Mouse (Mus musculus) layer of hippocampus, postnatal 36 days (tissue): Measurements from ENCODE around the gene Gemin6. TPM values are rescaled to one million over a fixed set of nuclear protein-coding genes. Genes with fewer than 3 reads are reported as not detected.
"Not testable (repeated sequence)": the region's sequence is repeated elsewhere in the genome, so short reads cannot be mapped to it uniquely, and the experiment has no call there.

ENCODE experiments used
- DNase-seq, 2 experiments: peaks; one replicate each; pipeline ENCODE4 v3.0.0; 2022
- total RNA-seq, 2 experiments: library from RNA; stranded (reverse); gene quantifications; 2 replicates each; pipeline ENCODE4 v1.2.3; 2021

The Gemin6 gene
- total RNA-seq, 2 experiments from 2014 or later: 5.6 to 6.1 TPM

- DNase-seq: no peak
Observed at GRCm38 (mm10) chr17:80234376-80234775, 10.1 kb downstream of the Gemin6 start.

GRCm38 (mm10) chr17:80235477-80235876, 11.2 kb downstream of the Gemin6 start:
- no peak for DNase-seq

- DNase-seq: no peak
Observed at GRCm38 (mm10) chr17:80236805-80237204, 12.6 kb downstream of the Gemin6 start.

- DNase-seq: no peak
Observed at GRCm38 (mm10) chr17:80237475-80237874, 13.2 kb downstream of the Gemin6 start.

GRCm38 (mm10) chr17:80241594-80241993, 17.4 kb downstream of the Gemin6 start:
- no peak for DNase-seq

- no peak for DNase-seq
Observed at GRCm38 (mm10) chr17:80243116-80243515, 18.9 kb downstream of the Gemin6 start.

GRCm38 (mm10) chr17:80252757-80253525, 28.7 kb downstream of the Gemin6 start:
- DNase-seq: no peak

GRCm38 (mm10) chr17:80254421-80254820, 30.2 kb downstream of the Gemin6 start:
- no peak for DNase-seq

GRCm38 (mm10) chr17:80255208-80255607, 31.0 kb downstream of the Gemin6 start:
- no peak for DNase-seq

GRCm38 (mm10) chr17:80267065-80267464, 42.8 kb downstream of the Gemin6 start:
- DNase-seq: no peak

- no peak for DNase-seq
Observed at GRCm38 (mm10) chr17:80268151-80268550, 43.9 kb downstream of the Gemin6 start.

GRCm38 (mm10) chr17:80270622-80271021, 46.4 kb downstream of the Gemin6 start:
- DNase-seq: not testable (repeated sequence)

Other genes starting within 250 kb of the Gemin6 start
- 10 to 100 TPM; 62.3 to 66.0 TPM for gene Hnrnpll, start 162.1 kb upstream of the Gemin6 start, total RNA-seq
- gene Galm, start 97.0 kb upstream of the Gemin6 start, total RNA-seq: 1 to 10 TPM; 4.1 to 4.5 TPM
- gene Srsf7, start 17.1 kb upstream of the Gemin6 start, total RNA-seq: 100 to 1,000 TPM; 134 to 140 TPM
- under 1 TPM; 0.18 to 0.27 TPM for gene Ttc39d, start 17.0 kb upstream of the Gemin6 start, total RNA-seq
- 10 to 100 TPM; 20.8 to 22.1 TPM for gene Morn2, start 65.8 kb downstream of the Gemin6 start, total RNA-seq
- gene Dhx57, start 66.0 kb downstream of the Gemin6 start, total RNA-seq: 10 to 100 TPM; 35.5 to 36.0 TPM
- 1 to 10 TPM; 2.3 to 3.3 TPM for gene Arhgef33, start 83.0 kb downstream of the Gemin6 start, total RNA-seq
- 1 to 10 TPM; 2.1 to 4.2 TPM for gene Gm10190, start 149.1 kb downstream of the Gemin6 start, total RNA-seq